Mouse (Mus musculus) liver, embryonic 16.5 days (tissue): ENCODE results near the gene Plekhb2. TPM values are rescaled to one million over a fixed set of nuclear protein-coding genes. Genes with fewer than 3 reads are reported as not detected.

Source experiments
- ATAC-seq: fragments of 200-750 bp; cut with Nextera tagmentation; 2 replicates; pipeline ENCODE4 v1.8.0; 2017; ENCODE audit warnings: low read depth, mild to moderate bottlenecking, moderate number of reproducible peaks, moderate library complexity
- H3K27ac ChIP-seq: fragments of 300-500 bp; sonication (generic); 2 replicates; pipeline ENCODE4 v1.5.1; 2014; ENCODE audit warnings: mild to moderate bottlenecking, low read length
- H3K27me3 ChIP-seq: fragments of 300-500 bp; sonication (generic); 2 replicates; pipeline ENCODE4 v1.6.1; 2014; ENCODE audit warnings: low read depth, low read length, mixed read lengths; ENCODE audit not compliant: control insufficient read depth, insufficient read depth
- H3K36me3 ChIP-seq: fragments of 300-500 bp; sonication (generic); 2 replicates; pipeline ENCODE4 v1.6.1; 2014; ENCODE audit warnings: mild to moderate bottlenecking; ENCODE audit not compliant: control insufficient read depth, insufficient read depth
- H3K4me1 ChIP-seq: fragments of 300-500 bp; sonication (generic); 2 replicates; pipeline ENCODE4 v1.6.1; 2014; ENCODE audit warnings: low read depth, low read length, mixed read lengths; ENCODE audit not compliant: control insufficient read depth
- H3K4me2 ChIP-seq: fragments of 300-500 bp; sonication (generic); 2 replicates; pipeline ENCODE4 v1.6.1; 2014; ENCODE audit warnings: low read depth, low read length, mixed read lengths
- H3K4me3 ChIP-seq: fragments of 300-500 bp; sonication (generic); 2 replicates; pipeline ENCODE4 v1.5.1; 2014; ENCODE audit warnings: low read depth, mild to moderate bottlenecking, low read length
- H3K9ac ChIP-seq: fragments of 300-500 bp; sonication (generic); 2 replicates; pipeline ENCODE4 v1.6.1; 2014; ENCODE audit warnings: low read depth, low read length
- H3K9me3 ChIP-seq: fragments of 300-500 bp; sonication (generic); replicated peaks from 2 replicates; pipeline ENCODE4 v1.6.1; 2016; ENCODE audit warnings: low read length; ENCODE audit not compliant: control insufficient read depth
- WGBS: fragments of 180-500 bp; shearing (Covaris S2); extraction: QIAGEN DNeasy Blood & Tissue Kit; methylation state at CpG from one replicate; pipeline ENCODE4 v1.1.7; 2014; ENCODE audit not compliant: insufficient replicate concordance; 5-methylcytosine and 5-hydroxymethylcytosine counted together
- polyA plus RNA-seq: library from polyadenylated mRNA; unstranded; fragments of >200 nt; fragmentation: Nextera tagmentation; extraction: Ambion mirVana; gene quantifications from 2 replicates; pipeline ENCODE4 v1.2.1, GENCODE M21; 2015

The Plekhb2 gene
- polyA plus RNA-seq, 1 experiment from 2014 or later = 10.6 TPM

- H3K4me1 ChIP-seq = no peaks in the 10 kb centered on the region
- no peaks in the 10 kb centered on the region for H3K9me3 ChIP-seq
- H3K4me2 ChIP-seq = no peak overlapping the region
- H3K27me3 ChIP-seq = no peaks in the 10 kb centered on the region
- no peak overlapping the region for H3K27ac ChIP-seq
- no peak overlapping the region for H3K4me3 ChIP-seq
- 82% methylated on average over 13 of the region's 13 CpGs for WGBS
- ATAC-seq = no peak
- peaks cover 10% of the 10 kb centered on the region for H3K36me3 ChIP-seq
- H3K9ac ChIP-seq = no peak overlapping the region
Measured at GRCm38 (mm10) chr1:34812407-34813247, 37.1 kb upstream of the Plekhb2 start.

- Histone ChIP-seq H3K4me1 (no peaks in the 10 kb centered on the region), H3K9me3 (no peaks in the 10 kb centered on the region), H3K27ac (no peak overlapping the region), H3K27me3 (no peaks in the 10 kb centered on the region), H3K4me2 (no peak overlapping the region), H3K36me3 (peaks cover 17% of the 10 kb centered on the region), H3K9ac (no peak overlapping the region), H3K4me3 (no peak overlapping the region)
- no peak for ATAC-seq
- 75% methylated on average over 6 of the region's 6 CpGs for WGBS
Measured at GRCm38 (mm10) chr1:34815843-34816242, 33.9 kb upstream of the Plekhb2 start.

- Histone ChIP-seq H3K4me1 (no peaks in the 10 kb centered on the region), H3K36me3 (peaks cover 21% of the 10 kb centered on the region), H3K27ac (no peak overlapping the region), H3K27me3 (no peaks in the 10 kb centered on the region), H3K4me3 (no peak overlapping the region), H3K9ac (no peak overlapping the region), H3K9me3 (no peaks in the 10 kb centered on the region), H3K4me2 (no peak overlapping the region)
- WGBS = 83% methylated on average over 6 of the region's 6 CpGs
- ATAC-seq = no peak
Measured at GRCm38 (mm10) chr1:34819225-34819910, 30.4 kb upstream of the Plekhb2 start.

GRCm38 (mm10) chr1:34821411-34821810 is 28.4 kb upstream of the Plekhb2 start:
- Histone ChIP-seq H3K27ac (no peak overlapping the region), H3K36me3 (peaks cover 21% of the 10 kb centered on the region)
- 76% methylated on average over 2 of the region's 2 CpGs for WGBS

GRCm38 (mm10) chr1:34822003-34822402 is 27.8 kb upstream of the Plekhb2 start:
- Histone ChIP-seq H3K27me3 (no peaks in the 10 kb centered on the region), H3K36me3 (peaks cover 21% of the 10 kb centered on the region), H3K9ac (no peak overlapping the region), H3K9me3 (no peaks in the 10 kb centered on the region), H3K4me1 (no peaks in the 10 kb centered on the region), H3K27ac (no peak overlapping the region), H3K4me2 (no peak overlapping the region), H3K4me3 (no peak overlapping the region)
- WGBS = 71% methylated on average over 7 of the region's 7 CpGs
- no peak for ATAC-seq

More at GRCm38 (mm10) chr1:34821411-34821810, 28.4 kb upstream of the Plekhb2 start:
- H3K4me2 ChIP-seq = no peak overlapping the region
- no peaks in the 10 kb centered on the region for H3K4me1 ChIP-seq
- no peak overlapping the region for H3K9ac ChIP-seq
- H3K9me3 ChIP-seq = no peaks in the 10 kb centered on the region
- no peaks in the 10 kb centered on the region for H3K27me3 ChIP-seq
- H3K4me3 ChIP-seq = no peak overlapping the region
- no peak for ATAC-seq

GRCm38 (mm10) chr1:34822746-34823145 is 27.0 kb upstream of the Plekhb2 start:
- no peak overlapping the region for H3K4me2 ChIP-seq
- ATAC-seq = no peak
- no peak overlapping the region for H3K27ac ChIP-seq
- H3K4me1 ChIP-seq = no peaks in the 10 kb centered on the region
- H3K27me3 ChIP-seq = no peaks in the 10 kb centered on the region
- H3K9me3 ChIP-seq = no peaks in the 10 kb centered on the region
- WGBS = 83% methylated on average over 7 of the region's 7 CpGs
- no peak overlapping the region for H3K9ac ChIP-seq
- no peak overlapping the region for H3K4me3 ChIP-seq
- H3K36me3 ChIP-seq = peaks cover 17% of the 10 kb centered on the region

- Histone ChIP-seq H3K9me3 (no peaks in the 10 kb centered on the region), H3K9ac (no peak overlapping the region), H3K4me1 (no peaks in the 10 kb centered on the region), H3K27ac (no peak overlapping the region), H3K4me3 (no peak overlapping the region), H3K4me2 (no peak overlapping the region), H3K36me3 (peaks cover 17% of the 10 kb centered on the region), H3K27me3 (no peaks in the 10 kb centered on the region)
- 67% methylated on average over 6 of the region's 6 CpGs for WGBS
- ATAC-seq = no peak
Measured at GRCm38 (mm10) chr1:34823353-34823752, 26.4 kb upstream of the Plekhb2 start.

GRCm38 (mm10) chr1:34824208-34824607 is 25.6 kb upstream of the Plekhb2 start:
- H3K36me3 ChIP-seq = peaks cover 19% of the 10 kb centered on the region
- H3K9me3 ChIP-seq = no peaks in the 10 kb centered on the region
- 75% methylated on average over 8 of the region's 8 CpGs for WGBS
- ATAC-seq = no peak
- H3K9ac ChIP-seq = no peak overlapping the region
- no peak overlapping the region for H3K4me3 ChIP-seq
- H3K27ac ChIP-seq = no peak overlapping the region
- no peaks in the 10 kb centered on the region for H3K27me3 ChIP-seq
- no peaks in the 10 kb centered on the region for H3K4me1 ChIP-seq
- no peak overlapping the region for H3K4me2 ChIP-seq

- Histone ChIP-seq H3K4me2 (no peak overlapping the region), H3K9me3 (no peaks in the 10 kb centered on the region), H3K4me1 (no peaks in the 10 kb centered on the region), H3K36me3 (peaks cover 17% of the 10 kb centered on the region), H3K9ac (no peak overlapping the region), H3K27me3 (no peaks in the 10 kb centered on the region), H3K4me3 (no peak overlapping the region), H3K27ac (no peak overlapping the region)
- ATAC-seq = no peak
- WGBS = 73% methylated on average over 9 of the region's 9 CpGs
Measured at GRCm38 (mm10) chr1:34825909-34826308, 23.9 kb upstream of the Plekhb2 start.
